Mouse (Mus musculus) heart, adult 2 months (tissue): ENCODE measurements at regions not wholly inside any gene's neighbourhood (a gene's known extent, or its start where the extent isn't known, plus 50 kb on each side); places are given as distances from the start of the nearest gene placed in this dataset.

Experiments used
- DNase-seq, 2 experiments: peaks; one replicate each; pipeline ENCODE4 v3.0.0; 2021
- H3K27ac ChIP-seq: fragments of 200-600 bp; 2 replicates; pipeline ENCODE4 v1.8.1; 2022
- H3K27me3 ChIP-seq: fragments of 200-500 bp; 2 replicates; pipeline ENCODE4 v1.6.1; 2012; ENCODE audit warnings: mild to moderate bottlenecking, low read length, inconsistent platforms, mixed read lengths; ENCODE audit not compliant: control insufficient read depth, insufficient read depth
- H3K36me3 ChIP-seq: fragments of 200-500 bp; 2 replicates; pipeline ENCODE4 v1.6.1; 2012; ENCODE audit warnings: low read length, inconsistent platforms; ENCODE audit not compliant: control insufficient read depth, insufficient read depth
- H3K4me1 ChIP-seq: fragments of 200-500 bp; 2 replicates; pipeline ENCODE4 v1.6.1; 2011; ENCODE audit warnings: low read length; ENCODE audit not compliant: control insufficient read depth, insufficient read depth
- H3K4me3 ChIP-seq: fragments of 200-600 bp; 2 replicates; pipeline ENCODE4 v1.8.1; 2022
- H3K79me2 ChIP-seq: fragments of 200-500 bp; replicated peaks from 2 replicates; pipeline ENCODE4 v1.6.1; 2012; ENCODE audit warnings: mild to moderate bottlenecking, inconsistent platforms, low read length, moderate library complexity, mixed read lengths; ENCODE audit not compliant: control insufficient read depth, insufficient read depth
- H3K9ac ChIP-seq: fragments of 200-500 bp; 2 replicates; pipeline ENCODE4 v1.6.1; 2012; ENCODE audit warnings: low read depth, mild to moderate bottlenecking, control low read depth, inconsistent platforms, low read length, mixed read lengths
- CTCF ChIP-seq: fragments of 200-600 bp; IDR thresholded peaks from 2 replicates; pipeline ENCODE4 v1.8.1; 2022; ENCODE audit warnings: antibody characterized with exemption, mild to moderate bottlenecking, moderate library complexity
- EP300 ChIP-seq: fragments of 200-500 bp; IDR thresholded peaks from 2 replicates; pipeline ENCODE4 v1.6.1; 2011; ENCODE audit warnings: low read depth, low read length, control low read depth; ENCODE audit not compliant: insufficient read depth
- POLR2A ChIP-seq: fragments of 200-500 bp; IDR thresholded peaks from 2 replicates; pipeline ENCODE4 v1.6.1; 2011; ENCODE audit warnings: mild to moderate bottlenecking, low read depth, low read length, control low read depth; ENCODE audit not compliant: insufficient read depth
- WGBS: fragments of 180-500 bp; shearing (Covaris S2); methylation state at CpG from one replicate; pipeline ENCODE4 v1.1.7; 2018; 5-methylcytosine and 5-hydroxymethylcytosine counted together
- intact Hi-C: fragments of 180-260 bp; cut with DNase I; formaldehyde crosslinking; loops from one replicate; pipeline ENCODE4 v1.15.1; 2025

DNA sequence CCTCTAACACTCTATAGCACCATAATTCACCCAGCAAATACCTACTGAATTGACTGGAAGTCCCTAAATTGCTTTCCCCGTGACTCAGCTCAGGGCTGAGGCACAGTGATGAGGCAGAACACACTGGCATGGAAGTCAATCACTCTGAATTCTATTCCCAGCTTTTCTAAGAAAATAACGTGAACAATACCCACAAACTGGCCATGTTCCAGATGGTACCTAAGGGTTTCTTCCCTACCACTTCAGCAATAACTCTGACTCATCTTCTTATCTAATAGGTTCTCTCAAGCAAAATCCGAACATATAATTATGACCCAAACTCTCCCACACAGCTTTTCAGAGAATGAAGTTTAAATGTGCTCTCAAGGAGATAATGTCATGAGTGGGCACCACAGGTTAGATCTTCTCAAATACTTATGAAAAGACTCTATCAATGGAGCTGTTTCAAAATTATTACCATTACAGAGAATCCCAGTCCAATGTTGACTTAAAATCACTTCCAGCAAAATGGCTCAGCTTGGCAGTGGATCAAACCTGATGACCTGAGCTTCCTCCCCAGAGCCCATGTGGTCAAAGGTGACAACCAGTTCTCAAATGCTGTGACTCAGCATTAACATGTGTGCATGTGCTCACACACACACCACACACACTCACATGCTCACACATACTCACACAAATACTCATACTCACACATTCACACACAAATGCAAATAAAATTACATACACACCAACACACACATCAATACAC is 137.5 kb upstream of the Peli2 start:
- H3K79me2 ChIP-seq, result no peaks in the 10 kb centered on the region
- H3K4me3 ChIP-seq, result no peak overlapping the region
- no peak overlapping the region for H3K27ac ChIP-seq
- intact Hi-C loops, result no loop called here
- no peak overlapping the region for H3K9ac ChIP-seq
- WGBS, result 56% methylated on average over 3 of the region's 3 CpGs
- peaks cover 2% of the 10 kb centered on the region; the same call in 1 of the 2 replicates for H3K4me1 ChIP-seq
- H3K27me3 ChIP-seq, result no peaks in the 10 kb centered on the region
- no peaks in the 10 kb centered on the region for H3K36me3 ChIP-seq
- TF ChIP-seq CTCF (no peak), POLR2A (no peak), EP300 (no peak)
- DNase-seq, result no peak

DNA sequence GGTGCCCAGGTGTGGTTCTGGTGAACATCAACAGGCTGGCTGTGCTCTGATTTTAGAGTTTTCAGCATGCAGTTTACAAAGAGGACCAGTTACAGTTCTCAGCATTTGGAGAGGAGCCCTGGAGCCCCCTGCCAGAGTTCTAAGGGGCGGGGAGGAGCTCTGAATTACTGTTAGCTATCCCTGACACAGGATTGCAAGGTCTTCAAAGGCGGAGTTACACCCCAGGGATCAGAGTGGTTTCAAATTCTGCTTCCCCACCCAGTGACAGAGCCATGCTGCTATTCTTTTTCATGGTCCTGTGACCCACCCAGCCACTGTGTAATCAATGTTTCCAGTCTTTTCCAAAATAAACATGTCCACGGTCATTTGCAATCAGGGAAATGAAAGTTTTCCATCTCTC is 134.1 kb upstream of the Peli2 start:
- Histone ChIP-seq H3K4me1 (peaks cover 2% of the 10 kb centered on the region; the same call in 1 of the 2 replicates), H3K79me2 (no peaks in the 10 kb centered on the region), H3K36me3 (no peaks in the 10 kb centered on the region), H3K9ac (no peak overlapping the region), H3K4me3 (no peak overlapping the region), H3K27ac (no peak overlapping the region), H3K27me3 (no peaks in the 10 kb centered on the region)
- TF ChIP-seq EP300 (no peak), POLR2A (no peak), CTCF (no peak)
- 29% methylated on average over 3 of the region's 3 CpGs for WGBS
- intact Hi-C loops, result no loop called here
- peak; percentile 23 to 24 for DNase-seq

DNA sequence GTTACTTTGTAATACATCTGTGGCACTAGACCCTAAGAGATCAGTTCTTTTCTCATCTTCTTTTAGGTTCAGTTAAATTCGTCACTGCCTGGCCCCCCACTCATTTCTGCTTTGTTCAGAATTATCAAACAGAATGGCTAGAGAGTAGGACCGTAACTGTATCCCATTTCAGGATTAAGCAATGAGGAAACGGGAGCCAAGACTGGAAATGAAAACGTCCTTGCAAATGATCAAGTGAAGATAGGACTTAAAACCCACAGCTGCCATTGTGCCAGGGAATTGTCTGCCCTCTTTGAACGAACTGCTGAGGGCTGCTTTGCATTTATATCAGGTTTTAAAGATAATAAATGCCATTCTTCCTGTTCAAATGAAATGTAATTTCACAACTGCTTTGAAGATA is 133.7 kb upstream of the Peli2 start:
- H3K27ac ChIP-seq, result no peak overlapping the region
- no peak for DNase-seq

DNA sequence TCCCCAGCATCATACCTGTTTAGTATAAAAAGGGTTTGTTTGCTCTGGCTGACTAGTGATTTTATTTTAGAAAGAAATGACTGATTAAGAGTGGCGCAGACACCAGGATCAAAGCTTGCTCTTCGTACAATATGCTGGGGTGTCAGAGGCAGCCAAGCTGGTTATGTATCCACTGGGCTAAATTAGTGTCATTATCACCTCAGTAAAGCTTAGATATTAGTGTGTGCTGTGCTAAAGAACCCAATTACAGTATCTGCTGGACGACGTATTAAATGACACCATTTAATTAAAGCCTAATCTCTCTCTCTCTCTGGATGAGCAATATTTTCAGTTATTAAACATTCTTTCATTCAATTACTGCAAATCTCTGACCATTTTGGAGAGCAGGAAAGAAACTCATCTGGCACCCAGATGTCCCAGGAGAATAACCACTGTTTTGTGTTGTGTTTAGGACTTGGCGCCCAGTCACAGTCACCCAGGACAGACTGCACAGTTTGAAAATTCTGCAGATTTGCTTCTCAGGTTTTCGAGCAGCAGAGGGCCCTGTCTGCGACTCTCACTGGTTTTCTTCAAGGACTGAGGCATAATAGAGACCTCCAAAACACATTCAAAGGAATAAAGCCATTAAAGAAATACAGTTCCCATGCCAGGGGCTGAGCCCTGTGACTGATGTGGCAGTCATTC is 133.1 kb upstream of the Peli2 start:
- 64% methylated on average over 7 of the region's 7 CpGs for WGBS
- intact Hi-C loops, result no loop called here
- Histone ChIP-seq H3K4me1 (peaks cover 2% of the 10 kb centered on the region; the same call in 1 of the 2 replicates), H3K27ac (no peak overlapping the region), H3K36me3 (no peaks in the 10 kb centered on the region), H3K4me3 (no peak overlapping the region), H3K79me2 (no peaks in the 10 kb centered on the region), H3K9ac (no peak overlapping the region), H3K27me3 (no peaks in the 10 kb centered on the region)
- peak; percentile 21 for TF ChIP-seq CTCF
- TF ChIP-seq POLR2A, result no peak
- DNase-seq, result peak in 1 of 2 experiments; percentile 14

More for the DNA sequence above, 133.7 kb upstream of the Peli2 start:
- H3K27me3 ChIP-seq, result no peaks in the 10 kb centered on the region
- TF ChIP-seq CTCF, result no peak
- TF ChIP-seq EP300, result no peak
- TF ChIP-seq POLR2A, result no peak
- peaks cover 2% of the 10 kb centered on the region; the same call in 1 of the 2 replicates for H3K4me1 ChIP-seq
- H3K36me3 ChIP-seq, result no peaks in the 10 kb centered on the region
- no peak overlapping the region for H3K4me3 ChIP-seq
- 17% methylated on average over 5 of the region's 5 CpGs for WGBS
- intact Hi-C loops, result no loop called here
- no peak overlapping the region for H3K9ac ChIP-seq
- no peaks in the 10 kb centered on the region for H3K79me2 ChIP-seq

DNA sequence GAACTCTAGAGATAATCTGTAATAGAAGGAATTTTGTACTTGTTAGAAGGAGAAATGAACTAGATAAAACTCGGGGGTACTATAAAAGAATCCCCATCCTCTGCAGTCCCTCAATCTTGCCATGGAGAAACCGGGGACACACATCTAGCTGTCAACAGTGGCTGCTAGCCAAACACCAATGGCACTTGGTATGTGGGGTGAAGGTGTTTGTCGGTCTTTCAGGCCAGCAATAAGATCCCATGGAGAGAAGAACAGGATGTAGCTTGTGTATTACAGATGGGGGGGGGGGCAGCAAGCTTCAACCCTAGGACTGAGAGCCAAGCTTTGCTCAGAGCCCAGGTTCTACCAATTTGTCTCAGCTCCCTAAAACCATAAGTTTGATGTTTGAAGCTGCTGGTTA is 132.5 kb upstream of the Peli2 start:
- DNase-seq, result no peak
- peaks cover 2% of the 10 kb centered on the region; the same call in 1 of the 2 replicates for H3K4me1 ChIP-seq
- H3K79me2 ChIP-seq, result no peaks in the 10 kb centered on the region
- H3K4me3 ChIP-seq, result no peak overlapping the region
- H3K27me3 ChIP-seq, result no peaks in the 10 kb centered on the region
- H3K36me3 ChIP-seq, result no peaks in the 10 kb centered on the region
- WGBS, result 50% methylated on average over 3 of the region's 3 CpGs
- intact Hi-C loops, result no loop called here
- no peak overlapping the region for H3K9ac ChIP-seq
- no peak for TF ChIP-seq EP300
- H3K27ac ChIP-seq, result no peak overlapping the region

DNA sequence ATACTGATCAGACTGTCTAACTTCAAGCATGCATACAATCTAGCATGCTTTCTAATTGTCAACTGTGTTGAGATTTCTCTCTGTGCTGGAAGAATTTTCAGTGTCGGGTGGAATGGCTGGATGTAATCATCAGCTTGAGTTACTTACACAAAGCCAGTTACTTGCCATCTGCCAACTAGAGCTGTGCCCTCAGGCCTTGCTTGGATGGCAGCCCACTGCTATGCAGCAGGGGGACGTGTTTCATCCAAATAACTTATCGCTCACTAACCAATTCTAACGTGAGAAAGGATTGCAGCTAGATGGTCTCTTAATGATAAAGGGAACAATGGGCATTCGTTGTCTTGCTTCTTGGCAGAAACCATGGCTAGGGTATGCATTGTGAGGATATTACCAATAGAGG is 131.3 kb upstream of the Peli2 start:
- TF ChIP-seq CTCF, result no peak
- no peak for TF ChIP-seq EP300
- TF ChIP-seq POLR2A, result no peak
- intact Hi-C loops, result no loop called here
- H3K36me3 ChIP-seq, result no peaks in the 10 kb centered on the region
- 49% methylated on average over 5 of the region's 5 CpGs for WGBS
- no peaks in the 10 kb centered on the region for H3K27me3 ChIP-seq
- DNase-seq, result no peak
- H3K4me1 ChIP-seq, result peaks cover 2% of the 10 kb centered on the region; the same call in 1 of the 2 replicates
- no peaks in the 10 kb centered on the region for H3K79me2 ChIP-seq
- H3K27ac ChIP-seq, result no peak overlapping the region
- no peak overlapping the region for H3K4me3 ChIP-seq
- H3K9ac ChIP-seq, result no peak overlapping the region
